Mouse (Mus musculus): ENCODE measurements at regions not wholly inside any gene's neighbourhood (a gene's known extent, or its start where the extent isn't known, plus 50 kb on each side); places are given as distances from the start of the nearest gene placed in this dataset.

DNA sequence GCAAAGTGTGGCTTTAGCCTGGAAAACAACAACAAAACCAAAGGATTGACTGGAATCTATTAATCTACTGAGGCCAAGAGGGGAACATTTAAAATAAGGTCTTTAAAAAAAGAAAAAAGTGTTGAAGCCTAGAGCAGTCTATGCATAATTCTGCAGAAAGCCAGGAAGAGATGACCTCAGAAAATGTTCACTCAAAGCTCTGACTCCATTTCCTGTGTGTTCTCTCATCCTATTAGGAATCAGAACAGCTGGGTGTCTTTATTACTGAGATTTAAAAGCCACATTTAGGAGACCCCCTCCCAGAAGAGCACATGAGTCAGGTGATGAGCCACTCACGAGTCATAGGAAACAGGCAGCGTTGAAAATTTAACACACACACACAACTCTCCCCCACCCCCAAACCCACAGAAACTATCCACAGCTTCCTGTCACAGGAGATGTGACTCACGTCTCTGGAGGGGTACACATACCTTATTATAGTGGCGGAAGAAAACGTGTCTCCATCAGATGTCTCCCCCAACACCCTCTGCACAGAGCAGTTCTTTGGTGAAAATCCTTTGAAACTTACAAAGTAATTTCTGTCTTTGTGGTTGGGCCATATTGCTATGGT is 140.2 kb upstream of the Hmga2 start:
- DNase-seq (ENCODE audit: extremely low spot score): no peak

- no peak for DNase-seq (ENCODE audit: extremely low spot score)
Measured at GRCm38 (mm10) chr10:120612351-120612750, 136.1 kb upstream of the Hmga2 start.

GRCm38 (mm10) chr10:120610076-120610475 is 133.8 kb upstream of the Hmga2 start:
- no peak for DNase-seq (ENCODE audit: extremely low spot score)

DNA sequence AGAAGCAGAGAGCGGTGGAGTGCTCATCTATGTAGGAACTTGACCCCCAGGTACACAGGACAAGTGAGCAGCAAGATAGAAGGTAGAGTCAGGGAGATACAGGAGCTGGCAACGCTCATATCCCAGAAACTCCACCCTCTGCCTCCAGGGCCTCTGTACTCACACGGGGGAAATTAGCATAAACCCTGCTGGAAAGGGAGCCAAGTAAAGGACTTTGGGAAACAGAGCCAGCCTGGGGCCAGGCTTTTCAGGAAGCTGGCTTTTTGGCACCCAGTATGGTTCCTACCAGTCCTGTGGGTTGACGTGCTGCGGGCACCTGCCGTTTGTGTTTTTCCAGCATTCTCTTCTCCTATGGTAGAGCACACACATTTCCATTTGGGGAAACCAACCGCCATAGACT is 128.2 kb upstream of the Hmga2 start:
- DNase-seq (ENCODE audit: extremely low spot score): no peak

DNA sequence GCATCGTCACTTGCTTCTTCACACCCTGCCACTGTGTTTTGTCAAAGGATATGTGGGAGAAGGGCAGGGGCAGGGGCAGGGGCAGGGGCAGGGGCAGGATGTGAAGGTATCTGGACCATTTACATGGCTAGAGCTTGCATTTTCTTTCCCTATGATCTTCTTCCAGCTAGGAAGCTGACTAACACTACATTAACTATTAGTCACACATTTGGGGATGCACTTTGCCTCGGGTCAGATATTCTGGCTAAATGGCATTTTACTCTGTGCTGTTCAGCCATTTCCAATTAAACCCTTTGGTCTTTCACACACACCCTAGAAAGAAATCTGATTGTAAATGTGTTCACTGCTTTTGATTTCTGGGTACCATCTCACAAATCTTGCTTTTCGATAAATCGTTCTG is 126.9 kb upstream of the Hmga2 start:
- no peak for DNase-seq (ENCODE audit: extremely low spot score)

DNA sequence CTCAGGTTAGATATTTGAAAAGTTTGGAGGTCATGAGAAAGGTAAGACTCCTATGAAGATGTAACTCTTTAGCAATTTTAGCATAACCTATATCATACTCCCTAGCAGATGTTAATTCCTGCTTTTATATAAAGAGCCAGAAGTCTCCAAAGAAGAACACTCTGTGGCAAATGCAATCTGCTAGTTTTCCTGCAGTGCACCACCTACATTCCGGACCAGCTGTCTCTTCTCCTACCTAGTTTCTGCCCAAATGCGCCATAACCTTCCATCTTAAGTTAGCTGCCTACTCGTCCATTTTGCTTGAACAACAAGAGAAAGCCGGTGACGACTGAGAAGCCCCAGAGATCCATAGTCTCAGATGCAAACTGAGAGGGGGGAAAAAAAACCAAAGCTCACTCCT is 124.5 kb upstream of the Hmga2 start:
- no peak for DNase-seq (ENCODE audit: extremely low spot score)

DNA sequence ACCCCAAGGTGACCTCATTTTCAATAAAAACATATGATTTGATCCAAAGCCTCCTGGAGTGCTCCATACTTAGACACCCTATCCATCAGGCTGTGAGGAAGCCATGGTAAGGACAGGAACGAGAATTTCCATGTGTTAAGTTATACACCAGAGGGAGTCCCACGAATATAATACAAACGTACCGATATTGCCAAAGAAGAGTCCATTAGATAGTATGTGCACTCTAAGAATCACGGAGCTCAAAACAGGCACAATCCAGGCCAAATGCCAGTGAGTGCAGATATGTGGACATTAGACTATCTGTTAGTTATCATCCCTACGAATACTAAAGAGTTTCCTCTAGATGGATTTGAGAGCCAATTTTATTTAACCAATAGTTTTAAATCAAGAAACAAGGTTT is 123.3 kb upstream of the Hmga2 start:
- DNase-seq (ENCODE audit: extremely low spot score): no peak

DNA sequence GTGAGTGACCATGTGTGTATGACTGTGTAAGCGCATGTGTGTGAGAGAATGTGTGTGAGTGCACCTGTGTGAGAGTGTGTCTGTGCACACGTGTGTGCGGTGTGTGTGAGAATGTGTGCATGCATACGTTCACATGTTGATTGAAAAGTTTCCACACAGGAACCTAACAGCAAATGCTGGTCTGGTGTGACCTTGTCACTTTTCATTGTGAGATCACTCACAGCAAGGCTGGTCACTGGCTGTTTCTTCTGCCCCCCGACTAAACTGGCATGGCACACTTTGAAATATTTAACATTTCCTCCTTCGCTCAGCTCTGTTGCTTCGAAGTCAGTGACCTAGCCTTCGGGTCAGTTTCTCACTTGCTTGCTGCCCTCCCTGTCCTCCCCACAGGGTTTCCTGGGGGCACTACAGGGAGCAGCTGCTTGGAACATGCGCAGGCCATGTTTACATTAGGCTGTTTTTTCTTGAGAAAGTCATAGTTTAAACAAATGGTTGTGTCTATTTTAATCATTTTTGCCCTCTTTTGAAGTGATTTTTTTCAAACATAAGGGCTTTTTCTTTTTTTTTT is 121.1 kb upstream of the Hmga2 start:
- DNase-seq (ENCODE audit: extremely low spot score): no peak

GRCm38 (mm10) chr10:120595145-120595544 is 118.9 kb upstream of the Hmga2 start:
- no peak for DNase-seq (ENCODE audit: extremely low spot score)

DNA sequence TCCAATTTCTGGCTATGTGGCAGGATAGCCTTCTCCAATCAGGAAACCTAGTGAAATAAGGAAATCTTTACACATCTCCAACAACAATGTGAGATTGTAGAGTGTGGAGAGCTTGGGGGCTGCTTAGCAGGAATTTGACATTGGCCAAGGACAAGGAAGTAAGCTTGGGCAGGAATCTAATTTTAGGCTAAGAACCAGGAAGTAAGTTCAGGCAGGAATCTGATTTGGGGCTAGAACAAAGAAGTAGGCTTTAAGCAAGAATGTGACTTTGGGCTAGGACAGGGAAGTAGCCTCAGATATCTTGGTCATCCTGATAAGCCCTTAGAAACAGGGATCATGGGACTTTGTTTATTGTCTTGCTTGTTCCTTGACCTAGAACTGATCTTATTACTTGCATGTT is 117.6 kb upstream of the Hmga2 start:
- DNase-seq (ENCODE audit: extremely low spot score): no peak

DNA sequence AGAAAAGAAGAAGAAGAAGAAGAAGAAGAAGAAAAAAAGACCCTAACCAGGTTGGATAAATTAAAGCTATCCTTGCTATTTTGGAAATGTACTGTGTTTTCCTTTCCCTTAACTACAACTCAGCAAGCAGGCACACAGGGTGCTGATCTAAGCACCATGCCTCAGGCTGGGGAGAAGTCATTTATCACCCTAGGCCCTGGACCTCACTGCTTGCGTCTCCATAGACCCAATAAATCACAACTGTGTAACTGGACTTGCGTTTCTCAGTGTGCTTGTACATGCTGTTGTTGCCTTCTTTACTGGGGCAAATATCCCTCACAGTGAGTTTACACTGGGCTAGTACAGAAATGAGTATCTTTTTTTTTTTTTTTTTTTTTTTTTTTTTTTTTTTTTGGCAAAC is 113.4 kb upstream of the Hmga2 start:
- no peak for DNase-seq (ENCODE audit: extremely low spot score)

GRCm38 (mm10) chr10:120587854-120588633 is 111.8 kb upstream of the Hmga2 start:
- no peak for DNase-seq (ENCODE audit: extremely low spot score)

- no peak for DNase-seq (ENCODE audit: extremely low spot score)
Measured at GRCm38 (mm10) chr10:120587179-120587578, 110.9 kb upstream of the Hmga2 start.

GRCm38 (mm10) chr10:120582497-120582896 is 106.2 kb upstream of the Hmga2 start:
- no peak for DNase-seq (ENCODE audit: extremely low spot score)

GRCm38 (mm10) chr10:120581547-120581946 is 105.3 kb upstream of the Hmga2 start:
- DNase-seq (ENCODE audit: extremely low spot score): no peak

DNA sequence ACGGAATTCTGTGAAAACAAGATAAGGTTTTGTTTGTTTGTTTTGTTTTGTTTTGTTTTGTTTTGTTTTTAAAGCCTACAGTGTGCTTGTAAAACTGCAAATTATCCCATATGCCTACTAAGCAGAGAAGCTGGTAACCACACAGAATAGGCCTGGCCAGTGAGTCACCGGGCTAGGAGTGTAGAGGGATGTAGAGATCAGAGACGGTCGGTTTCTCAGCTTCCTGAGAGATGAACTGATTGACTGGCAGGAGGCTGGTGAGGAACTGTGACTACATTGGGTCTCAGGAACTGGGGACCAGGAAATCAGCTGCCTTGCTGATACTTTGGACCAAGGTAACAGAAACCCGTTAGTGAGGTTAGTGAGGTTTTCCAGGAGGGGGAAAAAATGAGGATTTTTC is 100.6 kb upstream of the Hmga2 start:
- DNase-seq (ENCODE audit: extremely low spot score): no peak

GRCm38 (mm10) chr10:120576148-120576547 is 99.9 kb upstream of the Hmga2 start:
- peak; percentile 60 for DNase-seq (ENCODE audit: extremely low spot score)

- no peak for DNase-seq (ENCODE audit: extremely low spot score)
Measured at GRCm38 (mm10) chr10:120571340-120571739, 95.1 kb upstream of the Hmga2 start.

DNA sequence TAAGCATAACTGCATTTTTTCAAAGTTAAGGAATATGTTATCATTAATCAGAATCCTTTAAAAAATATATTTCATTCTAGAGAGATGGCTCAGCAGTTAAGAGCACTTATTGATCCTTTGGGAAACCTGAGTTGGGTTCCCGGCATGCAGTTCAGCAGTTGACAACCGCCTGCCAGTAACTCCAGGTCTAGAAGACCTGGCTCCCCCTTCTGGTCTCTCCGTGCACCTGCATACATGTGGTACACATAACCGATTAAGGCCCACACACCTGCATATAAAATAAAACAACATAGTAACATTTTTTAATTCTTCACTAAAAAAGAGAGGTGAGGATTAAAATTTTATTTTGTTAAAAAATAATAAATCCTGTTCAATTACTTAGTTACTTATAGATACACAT is 89.7 kb upstream of the Hmga2 start:
- no peak for DNase-seq (ENCODE audit: extremely low spot score)

- no peak for DNase-seq (ENCODE audit: extremely low spot score)
Measured at GRCm38 (mm10) chr10:120564859-120565258, 88.6 kb upstream of the Hmga2 start.

GRCm38 (mm10) chr10:120563926-120564325 is 87.7 kb upstream of the Hmga2 start:
- DNase-seq (ENCODE audit: extremely low spot score): no peak

DNA sequence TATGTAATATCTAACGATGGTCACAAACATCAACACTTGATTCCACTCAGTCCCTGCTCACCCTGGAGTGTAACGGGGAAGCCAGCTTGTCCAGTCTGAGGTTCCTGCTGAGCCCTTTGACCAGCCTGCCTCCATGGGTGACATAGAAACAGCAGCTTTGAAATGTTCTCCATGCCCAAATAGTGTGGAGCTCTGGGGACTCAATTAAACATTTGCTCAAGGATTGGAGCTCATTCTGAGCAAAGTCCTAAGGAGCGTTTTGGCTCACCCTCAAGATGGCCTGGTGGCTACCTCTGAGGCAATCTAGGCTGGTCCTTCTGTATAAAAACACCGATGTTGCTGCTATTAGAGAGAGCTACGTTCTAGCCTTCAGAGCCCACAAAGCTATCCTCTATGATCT is 85.6 kb upstream of the Hmga2 start:
- no peak for DNase-seq (ENCODE audit: extremely low spot score)

GRCm38 (mm10) chr10:120557850-120558447 is 81.7 kb upstream of the Hmga2 start:
- no peak for DNase-seq (ENCODE audit: extremely low spot score)
